Mouse (Mus musculus): ENCODE measurements at regions not wholly inside any gene's neighbourhood (a gene's known extent, or its start where the extent isn't known, plus 50 kb on each side); places are given as distances from the start of the nearest gene placed in this dataset.
A peak's percentile ranks its signal among the peaks of the same experiment; 100 is the strongest.

DNA sequence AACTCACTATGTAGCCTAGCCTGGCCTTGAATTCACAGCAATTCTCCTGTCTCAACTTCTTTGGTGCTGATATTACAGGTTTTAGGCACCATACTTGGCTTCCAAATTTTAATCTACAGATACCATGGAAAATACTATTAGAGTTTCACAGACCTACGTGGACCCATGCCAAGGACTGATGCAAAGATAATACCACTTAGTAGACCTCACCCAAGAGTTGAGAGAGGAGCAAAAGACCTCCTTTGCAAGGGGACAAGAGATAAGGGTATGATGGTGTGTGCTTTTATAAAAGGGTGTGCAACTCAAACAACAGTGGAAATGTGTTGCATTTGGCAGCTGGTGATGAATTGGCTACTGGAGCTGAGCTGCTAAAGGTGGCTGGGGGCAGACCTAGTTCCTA, 358.6 kb upstream of the Diaph2 start:
- no peak for ATAC-seq (ENCODE audit: insufficient read depth)
- H3K36me3 ChIP-seq (replicated peaks), result no peaks in the 10 kb centered on the region
- H3K27me3 ChIP-seq, result no peaks in the 10 kb centered on the region
- H3K9me3 ChIP-seq (replicated peaks), result no peaks in the 10 kb centered on the region
- H3K4me2 ChIP-seq, result no peak overlapping the region
- no peak overlapping the region for H3K9ac ChIP-seq
- WGBS (ENCODE audit: insufficient replicate concordance), result 38% methylated on average over 1 of the region's 1 CpGs
- H3K27ac ChIP-seq (replicated peaks), result no peak overlapping the region
- H3K4me1 ChIP-seq (replicated peaks), result no peaks in the 10 kb centered on the region
- no peak overlapping the region for H3K4me3 ChIP-seq (replicated peaks)

DNA sequence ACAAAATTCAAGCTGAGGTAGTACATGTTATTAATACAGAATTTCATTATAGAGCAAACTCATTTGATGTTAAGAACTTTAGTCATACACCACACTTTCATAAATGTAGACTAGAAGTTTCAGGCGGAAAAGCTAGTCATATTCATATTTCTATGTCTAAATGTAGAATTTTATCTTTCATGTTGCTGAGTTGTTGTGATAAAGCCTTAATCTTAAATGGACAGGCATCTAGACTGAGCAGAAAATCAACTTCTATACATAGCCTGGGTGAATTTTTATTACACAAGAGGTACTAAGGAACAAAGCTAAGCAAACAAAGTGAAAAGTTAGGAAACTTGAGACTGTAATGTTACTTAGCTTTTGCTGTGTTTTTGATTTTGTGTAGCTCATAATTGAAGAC, 341.8 kb upstream of the Diaph2 start:
- H3K27ac ChIP-seq (replicated peaks), result no peak overlapping the region
- 61% methylated on average over 1 of the region's 1 CpGs for whole genome bisulfite sequencing (ENCODE audit: insufficient replicate concordance)
- H3K9me3 ChIP-seq (replicated peaks), result no peaks in the 10 kb centered on the region
- no peak overlapping the region for H3K4me2 ChIP-seq
- no peaks in the 10 kb centered on the region for H3K4me1 ChIP-seq (replicated peaks)
- H3K4me3 ChIP-seq (replicated peaks), result no peak overlapping the region
- no peaks in the 10 kb centered on the region for H3K36me3 ChIP-seq (replicated peaks)
- H3K27me3 ChIP-seq, result no peaks in the 10 kb centered on the region
- H3K9ac ChIP-seq, result no peak overlapping the region
- no peak for ATAC-seq (ENCODE audit: insufficient read depth)

DNA sequence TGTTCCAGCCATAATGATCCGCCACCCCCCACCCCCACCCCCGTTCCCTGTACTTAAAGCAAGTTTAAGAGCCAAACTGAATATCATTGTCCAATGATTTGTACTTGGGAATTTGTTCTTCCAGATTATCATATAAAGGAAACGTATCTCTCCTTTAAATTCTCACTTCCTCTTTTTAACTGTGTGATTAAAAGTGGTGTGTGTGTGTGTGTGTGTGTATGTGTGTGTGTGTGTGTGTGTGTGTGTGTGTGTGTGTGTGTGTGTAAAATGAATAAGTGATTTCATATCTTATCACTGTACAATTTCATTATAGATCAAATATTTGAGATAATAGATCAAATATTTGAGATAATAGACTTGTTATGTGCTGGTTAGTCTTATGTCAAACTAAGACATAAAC, 339.5 kb upstream of the Diaph2 start:
- Histone ChIP-seq H3K9me3 (replicated peaks) (no peaks in the 10 kb centered on the region), H3K27me3 (no peaks in the 10 kb centered on the region), H3K4me3 (replicated peaks) (no peak overlapping the region), H3K27ac (replicated peaks) (no peak overlapping the region), H3K4me1 (replicated peaks) (no peaks in the 10 kb centered on the region), H3K4me2 (no peak overlapping the region), H3K9ac (no peak overlapping the region), H3K36me3 (replicated peaks) (no peaks in the 10 kb centered on the region)
- 53% methylated on average over 3 of the region's 3 CpGs for WGBS (ENCODE audit: insufficient replicate concordance)
- ATAC-seq (ENCODE audit: insufficient read depth), result no peak

DNA sequence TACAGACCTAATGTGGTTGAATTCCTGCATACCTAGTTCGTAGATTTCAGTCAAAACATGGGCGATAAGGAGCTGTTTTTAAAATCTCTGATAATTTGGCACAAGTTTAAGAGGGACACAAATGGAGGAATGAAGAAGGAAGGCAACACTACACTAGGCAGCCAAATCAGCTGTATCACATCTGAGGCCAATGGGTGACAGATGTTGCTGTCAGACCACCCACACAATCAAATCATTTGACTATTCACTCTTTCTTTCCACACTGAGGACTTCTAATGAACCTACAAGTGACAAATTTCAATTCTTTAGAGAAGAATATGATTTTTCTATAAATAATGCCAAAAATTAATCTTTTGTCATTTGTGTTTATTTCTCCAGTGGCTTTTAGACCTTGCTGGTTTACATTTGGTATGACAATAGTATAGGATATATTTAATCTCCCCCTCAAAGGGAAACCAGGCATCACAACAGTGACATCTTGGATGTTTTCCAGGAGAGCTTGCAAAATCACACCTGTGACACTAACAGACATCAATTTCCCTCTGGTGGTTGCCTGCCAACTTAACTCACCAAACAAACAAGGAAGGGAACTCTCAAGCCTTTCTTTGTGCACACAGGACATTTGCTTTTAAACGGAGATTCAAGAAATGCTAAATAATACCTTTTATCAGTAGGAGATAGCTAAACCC, 336.5 kb upstream of the Diaph2 start:
- no peaks in the 10 kb centered on the region for H3K27me3 ChIP-seq
- H3K36me3 ChIP-seq (replicated peaks), result no peaks in the 10 kb centered on the region
- no peak overlapping the region for H3K4me3 ChIP-seq (replicated peaks)
- H3K9ac ChIP-seq, result no peak overlapping the region
- no peaks in the 10 kb centered on the region for H3K9me3 ChIP-seq (replicated peaks)
- no peak for ATAC-seq (ENCODE audit: insufficient read depth)
- H3K4me2 ChIP-seq, result no peak overlapping the region
- no peak overlapping the region for H3K27ac ChIP-seq (replicated peaks)
- H3K4me1 ChIP-seq (replicated peaks), result no peaks in the 10 kb centered on the region
- WGBS (ENCODE audit: insufficient replicate concordance), result 44% methylated on average over 3 of the region's 3 CpGs

DNA sequence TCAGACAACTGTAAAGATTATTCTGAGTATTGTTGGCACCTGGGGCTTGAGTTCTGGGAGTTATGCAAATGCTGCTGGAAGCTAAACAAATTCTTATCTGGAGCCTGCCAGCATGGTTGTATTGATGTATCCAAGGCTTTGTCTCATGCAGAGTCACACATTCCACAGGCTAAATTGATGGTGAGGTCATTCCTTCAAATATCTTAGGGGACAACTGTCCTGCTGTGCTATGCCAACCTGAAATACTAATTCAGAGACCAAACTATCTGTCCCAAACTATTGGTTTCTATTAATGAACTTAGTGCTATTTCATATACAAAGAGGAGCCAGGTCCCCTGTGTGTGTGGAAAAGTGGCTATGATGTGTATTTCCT, 335.9 kb upstream of the Diaph2 start:
- Histone ChIP-seq H3K27ac (replicated peaks) (no peak overlapping the region), H3K27me3 (no peaks in the 10 kb centered on the region), H3K4me1 (replicated peaks) (no peaks in the 10 kb centered on the region), H3K9me3 (replicated peaks) (no peaks in the 10 kb centered on the region), H3K4me2 (no peak overlapping the region), H3K9ac (no peak overlapping the region), H3K4me3 (replicated peaks) (no peak overlapping the region), H3K36me3 (replicated peaks) (no peaks in the 10 kb centered on the region)
- ATAC-seq (ENCODE audit: insufficient read depth), result no peak

DNA sequence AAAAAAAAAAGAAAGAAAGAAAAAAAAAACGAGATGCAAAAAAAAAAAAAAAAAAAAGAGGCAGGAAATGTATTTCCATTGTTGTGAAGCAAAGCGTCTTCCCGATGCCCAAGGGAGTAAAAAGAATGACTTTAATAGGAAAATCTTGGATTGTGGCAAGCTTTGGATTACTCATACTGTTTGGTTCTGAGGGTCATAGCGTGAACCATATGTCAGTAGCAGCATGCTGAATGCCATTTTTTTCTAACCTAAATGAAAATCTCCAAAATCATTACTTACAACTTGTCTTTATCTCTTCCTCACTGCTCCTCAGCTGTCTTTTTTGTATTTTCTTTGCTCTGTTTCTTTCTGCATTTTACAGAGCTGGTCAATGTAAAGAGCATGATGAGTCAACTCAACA, 334.2 kb upstream of the Diaph2 start:
- Histone ChIP-seq H3K4me1 (replicated peaks) (no peaks in the 10 kb centered on the region), H3K9ac (no peak overlapping the region), H3K9me3 (replicated peaks) (no peaks in the 10 kb centered on the region), H3K4me2 (no peak overlapping the region), H3K36me3 (replicated peaks) (no peaks in the 10 kb centered on the region), H3K4me3 (replicated peaks) (no peak overlapping the region), H3K27me3 (no peaks in the 10 kb centered on the region), H3K27ac (replicated peaks) (no peak overlapping the region)
- WGBS (ENCODE audit: insufficient replicate concordance), result 31% methylated on average over 4 of the region's 4 CpGs
- no peak for ATAC-seq (ENCODE audit: insufficient read depth)

DNA sequence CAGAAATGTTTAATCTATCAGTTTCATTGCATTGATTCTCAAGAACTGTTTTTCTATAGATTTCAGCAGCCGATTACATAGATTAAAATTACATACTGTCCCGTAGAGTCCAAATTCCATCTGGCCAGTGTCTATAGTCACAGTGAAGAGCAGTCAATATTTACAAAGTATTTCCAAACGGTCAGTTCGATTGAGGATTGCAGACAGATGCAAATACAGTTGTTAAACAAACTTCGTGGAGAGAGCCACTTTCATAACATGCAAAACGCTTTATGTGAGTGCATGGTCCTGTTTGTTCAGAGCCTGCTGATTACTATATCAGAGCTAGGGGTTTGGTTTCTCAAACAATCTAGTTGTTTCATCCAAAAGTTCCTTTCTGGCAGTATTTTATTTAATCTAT, 301.0 kb upstream of the Diaph2 start:
- H3K9me3 ChIP-seq (replicated peaks), result no peaks in the 10 kb centered on the region
- H3K4me1 ChIP-seq (replicated peaks), result no peaks in the 10 kb centered on the region

DNA sequence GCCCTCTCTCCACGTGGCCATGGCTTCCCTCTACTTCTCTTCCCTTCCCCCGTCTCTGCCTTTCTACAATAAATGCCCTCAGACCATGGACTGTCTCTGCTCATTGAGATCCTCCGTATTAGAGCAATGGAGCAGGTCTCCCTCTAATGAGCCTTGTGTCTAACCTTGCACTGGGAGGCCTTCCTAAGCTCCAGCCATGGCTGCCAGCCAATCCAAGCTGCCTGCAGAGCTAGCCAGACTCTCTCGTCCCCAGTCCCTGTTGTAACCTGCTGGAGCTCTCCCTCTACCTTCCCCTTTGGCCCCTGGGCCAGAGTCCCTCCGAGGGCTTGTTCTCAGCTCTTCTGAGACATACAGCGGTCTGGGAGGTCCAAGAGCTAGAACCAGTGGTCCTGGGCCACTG, 273.3 kb upstream of the Diaph2 start:
- no peaks in the 10 kb centered on the region for H3K36me3 ChIP-seq (replicated peaks)
- H3K4me2 ChIP-seq, result no peak overlapping the region
- 51% methylated on average over 6 of the region's 6 CpGs for WGBS (ENCODE audit: insufficient replicate concordance)
- H3K27me3 ChIP-seq, result no peaks in the 10 kb centered on the region
- no peak overlapping the region for H3K27ac ChIP-seq (replicated peaks)
- no peak overlapping the region for H3K4me3 ChIP-seq (replicated peaks)
- no peak overlapping the region for H3K9ac ChIP-seq
- no peaks in the 10 kb centered on the region for H3K4me1 ChIP-seq (replicated peaks)
- no peak for ATAC-seq (ENCODE audit: insufficient read depth)
- no peaks in the 10 kb centered on the region for H3K9me3 ChIP-seq (replicated peaks)

More for the DNA sequence above, 301.0 kb upstream of the Diaph2 start:
- Histone ChIP-seq H3K9ac (no peak overlapping the region), H3K4me3 (replicated peaks) (no peak overlapping the region), H3K36me3 (replicated peaks) (no peaks in the 10 kb centered on the region), H3K27me3 (no peaks in the 10 kb centered on the region), H3K27ac (replicated peaks) (no peak overlapping the region), H3K4me2 (no peak overlapping the region)
- ATAC-seq (ENCODE audit: insufficient read depth), result peak; percentile 70
- WGBS (ENCODE audit: insufficient replicate concordance), result 65% methylated on average over 6 of the region's 6 CpGs

DNA sequence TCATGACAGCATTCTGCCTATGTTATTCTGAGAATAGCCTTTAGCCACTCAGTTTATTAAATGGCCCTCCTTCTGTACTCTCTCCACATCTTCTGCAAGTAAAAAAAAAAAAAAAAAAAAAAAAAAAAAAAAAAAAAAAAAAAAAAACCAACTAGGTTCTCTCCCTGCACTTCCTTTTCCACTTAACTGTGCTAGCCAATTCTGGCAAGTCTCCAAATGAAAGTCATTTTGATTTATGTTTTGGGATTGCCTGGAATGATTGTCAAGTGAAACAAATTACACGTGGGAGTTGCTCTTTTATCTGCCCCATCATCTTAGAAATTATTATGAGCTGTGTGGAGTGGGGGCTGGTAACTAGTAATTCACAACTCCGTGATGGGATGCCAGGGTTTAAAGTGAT, 255.0 kb upstream of the Diaph2 start:
- no peak for ATAC-seq (ENCODE audit: insufficient read depth)
- no peak overlapping the region for H3K9ac ChIP-seq
- H3K4me3 ChIP-seq (replicated peaks), result no peak overlapping the region
- no peak overlapping the region for H3K27ac ChIP-seq (replicated peaks)
- no peaks in the 10 kb centered on the region for H3K9me3 ChIP-seq (replicated peaks)
- H3K4me2 ChIP-seq, result no peak overlapping the region
- H3K36me3 ChIP-seq (replicated peaks), result no peaks in the 10 kb centered on the region
- H3K27me3 ChIP-seq, result no peaks in the 10 kb centered on the region
- no peaks in the 10 kb centered on the region for H3K4me1 ChIP-seq (replicated peaks)
- WGBS (ENCODE audit: insufficient replicate concordance), result 28% methylated on average over 2 of the region's 2 CpGs
